Mouse (Mus musculus): ENCODE data around the gene Kif16b.

DNA sequence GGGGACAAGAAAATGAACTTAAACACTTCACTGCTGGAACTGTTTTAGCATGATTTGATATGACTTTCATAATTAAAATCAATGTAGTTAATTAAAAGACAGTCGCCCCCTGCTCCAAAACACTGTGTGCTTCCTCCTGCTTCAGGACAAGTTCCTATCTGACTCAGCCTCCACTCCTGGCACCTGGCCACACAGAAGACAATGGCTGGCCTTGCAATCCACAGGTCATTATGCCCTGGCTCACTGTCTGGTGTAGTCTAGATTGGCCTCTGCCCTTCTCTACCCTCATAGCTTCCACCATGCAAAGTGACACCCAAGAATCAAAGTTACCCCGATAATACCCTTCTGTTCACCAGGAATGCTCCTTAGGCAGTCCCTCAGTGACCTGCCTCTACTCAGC, 26.8 kb downstream of the Kif16b start:
- TF ChIP-seq NRF1 (IDR thresholded peaks at IDR 0.05; ENCODE audit: low read depth, low read length) = no peak
- TF ChIP-seq USF2 (conservative IDR thresholded peaks at IDR 0.05; ENCODE audit: low read depth, low read length) = no peak
- TF ChIP-seq RAD21 (IDR thresholded peaks at IDR 0.05; ENCODE audit: low read depth, low read length) = no peak

All from CH12.LX (cell line).